Mouse (Mus musculus) embryonic fibroblast, embryonic 13.5 days (primary cell): ENCODE results near the gene Hacd2. TPM values are rescaled to one million over a fixed set of nuclear protein-coding genes. Genes with fewer than 3 reads are reported as not detected.
A peak's percentile ranks its signal among the peaks of the same experiment; 100 is the strongest.

Source experiments
- H3K27ac ChIP-seq: 2 replicates; pipeline ENCODE4 v1.5.1; 2012; ENCODE audit warnings: low read length, control low read depth, inconsistent platforms; ENCODE audit not compliant: insufficient read depth
- H3K4me1 ChIP-seq: 2 replicates; pipeline ENCODE4 v1.6.1; 2011; ENCODE audit warnings: low read length; ENCODE audit not compliant: control insufficient read depth, insufficient read depth
- H3K4me3 ChIP-seq: 2 replicates; pipeline ENCODE4 v1.5.1; 2011; ENCODE audit warnings: mild to moderate bottlenecking, control low read depth, low read length; ENCODE audit not compliant: insufficient read depth
- CTCF ChIP-seq: IDR thresholded peaks from 2 replicates; pipeline ENCODE4 v1.5.1; 2011; ENCODE audit warnings: mild to moderate bottlenecking, control low read depth, low read length, moderate library complexity, borderline replicate concordance; ENCODE audit not compliant: insufficient read depth
- POLR2A ChIP-seq: IDR thresholded peaks from 2 replicates; pipeline ENCODE4 v1.6.1; 2011; ENCODE audit warnings: low read depth, mild to moderate bottlenecking, control low read depth, low read length, moderate library complexity
- polyA plus RNA-seq: library from polyadenylated mRNA; stranded (reverse); fragments of >200 nt; gene quantifications from 2 replicates; pipeline ENCODE4 v1.2.4, GENCODE M21; 2011; ENCODE audit warnings: low read depth; ENCODE audit not compliant: missing spikeins, insufficient read length

Gene Hacd2
- polyA plus RNA-seq, 1 experiment: 47.2 TPM

DNA sequence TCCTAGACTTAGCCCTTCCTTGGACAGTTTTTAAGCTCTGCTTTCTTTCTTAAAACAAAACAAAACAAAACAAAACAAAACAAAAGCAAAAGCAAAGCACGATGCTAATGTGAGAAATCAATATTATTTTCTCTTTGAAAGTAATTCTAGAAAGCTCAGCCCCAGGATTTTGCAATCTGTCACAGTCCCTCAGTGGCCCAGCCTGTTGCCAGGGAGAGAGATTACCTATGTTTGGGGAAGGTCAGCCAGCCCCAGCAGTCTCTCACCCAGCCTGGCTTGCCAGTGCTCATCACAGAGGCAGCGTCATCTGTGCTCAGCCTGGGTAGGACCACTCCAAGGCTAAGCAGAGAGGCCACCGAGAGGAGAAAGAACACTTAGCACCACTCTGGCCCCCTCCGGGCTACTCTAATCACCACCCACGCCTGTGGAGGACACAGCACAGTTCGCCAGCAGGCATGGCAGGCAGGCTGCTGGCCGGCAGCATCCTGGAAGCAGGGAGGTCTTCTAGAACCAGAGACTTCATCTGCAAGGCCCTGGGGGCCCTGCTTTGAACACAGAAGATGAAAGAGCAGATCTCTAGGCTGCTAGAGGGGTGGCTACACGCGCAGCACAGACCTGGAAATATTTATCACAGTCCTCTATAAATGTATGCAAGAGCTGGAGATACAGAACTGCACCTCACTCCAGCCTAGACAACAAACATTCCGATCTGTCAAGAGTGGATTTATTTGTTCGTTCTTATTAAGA lies 117.8 kb downstream of the Hacd2 start:
- no peak overlapping the region for H3K27ac ChIP-seq
- TF ChIP-seq POLR2A (no peak), CTCF (no peak)
- no peak overlapping the region for H3K4me3 ChIP-seq
- no peaks in the 10 kb centered on the region for H3K4me1 ChIP-seq

DNA sequence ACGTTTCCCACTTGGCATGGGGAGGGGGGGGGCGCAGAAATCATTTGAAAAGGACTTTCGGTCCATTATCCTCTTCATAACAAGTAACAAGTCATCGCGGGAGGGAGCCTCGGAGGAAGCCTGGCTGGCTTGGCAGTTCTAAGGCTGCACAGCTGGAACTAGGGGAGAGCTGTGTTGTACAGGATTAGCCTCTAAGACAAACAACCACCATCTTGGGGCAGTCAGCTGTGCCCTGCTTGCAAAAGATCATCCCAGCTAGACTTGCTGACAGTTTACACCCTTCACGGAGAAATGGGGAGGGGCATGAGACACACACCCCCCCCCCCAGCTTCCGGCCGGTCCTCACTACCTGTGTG lies 118.4 kb downstream of the Hacd2 start:
- Histone ChIP-seq H3K4me3 (no peak overlapping the region), H3K4me1 (no peaks in the 10 kb centered on the region), H3K27ac (no peak overlapping the region)
- TF ChIP-seq CTCF (no peak), POLR2A (no peak)

DNA sequence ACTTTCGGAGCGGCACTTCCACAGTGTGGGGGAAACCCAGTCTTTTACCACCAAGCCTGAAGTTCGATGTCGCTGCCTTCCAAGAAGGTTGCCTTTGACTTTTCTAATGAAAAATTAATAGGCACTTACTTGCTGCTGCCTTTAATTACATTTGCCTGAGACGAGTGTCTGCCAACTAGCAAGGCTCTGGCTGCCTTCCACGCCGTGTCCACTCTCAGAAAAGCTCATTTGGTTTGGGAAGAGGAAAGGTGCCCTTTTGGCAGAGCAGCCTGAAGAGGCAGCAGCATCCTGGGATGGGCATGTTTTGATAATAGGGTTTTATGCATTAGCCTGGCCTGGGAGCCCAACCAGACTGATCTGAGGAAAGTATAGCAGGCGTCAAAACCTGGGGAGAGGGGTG lies 119.6 kb downstream of the Hacd2 start:
- H3K27ac ChIP-seq: no peak overlapping the region
- TF ChIP-seq CTCF (no peak), POLR2A (no peak)
- H3K4me3 ChIP-seq: no peak overlapping the region
- no peaks in the 10 kb centered on the region for H3K4me1 ChIP-seq

DNA sequence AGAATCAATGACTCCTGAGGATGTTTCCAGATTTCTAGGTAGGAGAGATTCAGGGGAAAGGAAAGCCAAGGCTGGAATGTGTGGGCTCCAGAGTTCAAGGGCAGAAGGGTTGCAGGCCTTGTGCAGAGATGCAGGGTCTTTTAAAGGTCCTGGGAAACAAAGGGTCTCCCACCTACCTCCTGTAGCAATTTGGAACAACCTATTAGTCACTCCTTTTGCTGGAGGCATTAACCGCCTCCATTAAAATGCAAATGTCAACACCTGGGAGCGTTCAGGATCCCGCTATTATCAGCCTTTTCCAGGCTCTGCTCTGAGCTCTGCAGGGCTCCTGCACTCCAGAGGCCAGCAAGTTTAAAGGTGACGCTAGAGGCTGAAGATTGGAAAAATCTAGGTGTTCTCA lies 123.9 kb downstream of the Hacd2 start:
- TF ChIP-seq CTCF: no peak
- no peak for TF ChIP-seq POLR2A
- no peak overlapping the region for H3K4me3 ChIP-seq
- H3K27ac ChIP-seq: no peak overlapping the region
- H3K4me1 ChIP-seq: no peaks in the 10 kb centered on the region

DNA sequence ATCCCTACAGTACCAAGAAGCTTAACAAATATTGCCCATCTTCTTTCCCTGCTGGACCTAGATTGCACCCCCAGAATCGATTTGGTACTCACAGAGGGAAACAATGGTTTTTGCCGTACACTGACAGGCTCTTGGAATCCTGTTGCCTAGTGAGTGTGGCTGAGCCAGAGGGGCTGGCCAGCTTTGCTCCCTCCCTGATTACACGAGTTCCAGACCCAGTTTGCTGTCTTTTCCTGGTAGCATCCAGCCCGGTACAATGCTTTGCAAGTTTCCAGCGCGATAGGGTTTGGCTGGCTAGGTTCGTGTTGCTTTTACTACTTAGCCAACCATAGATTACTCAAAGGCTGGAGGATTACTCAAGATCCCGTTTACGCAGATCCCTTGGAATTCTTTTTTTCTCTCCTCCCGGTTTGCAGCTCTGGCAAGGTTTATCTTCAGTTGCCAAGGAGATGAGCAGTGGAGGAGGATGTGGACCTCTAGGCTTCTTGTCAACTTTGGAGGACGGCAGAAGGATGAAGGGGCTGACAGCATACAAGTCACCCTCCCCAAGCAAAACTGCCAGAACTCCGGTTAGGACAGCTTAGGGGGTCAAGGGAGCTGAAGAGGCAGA lies 131.0 kb downstream of the Hacd2 start:
- H3K4me1 ChIP-seq: no peaks in the 10 kb centered on the region

DNA sequence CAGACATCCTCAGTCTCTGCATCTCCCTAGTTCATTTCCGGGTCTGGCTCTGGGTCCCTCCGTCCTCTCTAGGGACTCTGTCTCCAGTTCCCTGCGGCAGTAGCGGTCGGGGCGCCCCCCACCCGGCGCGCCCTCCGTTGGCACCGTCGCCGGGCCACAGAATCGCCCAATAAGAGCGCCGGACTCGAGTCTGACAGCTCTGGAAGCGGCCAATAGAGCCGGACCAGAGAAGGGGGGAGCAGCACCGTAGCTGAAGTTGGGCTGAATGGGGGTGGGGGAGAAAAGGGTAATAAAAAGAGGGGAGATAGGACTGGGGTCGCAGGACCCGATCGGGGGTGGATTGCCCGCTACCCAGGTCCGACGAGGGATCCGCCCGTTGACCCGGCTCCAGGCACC lies 132.0 kb downstream of the Hacd2 start:
- H3K4me3 ChIP-seq: peak overlapping the region; percentile 49
- no peak overlapping the region for H3K27ac ChIP-seq
- TF ChIP-seq CTCF (no peak), POLR2A (no peak)
- H3K4me1 ChIP-seq: no peaks in the 10 kb centered on the region

More for the DNA sequence above, 131.0 kb downstream of the Hacd2 start:
- Histone ChIP-seq H3K27ac (no peak overlapping the region), H3K4me3 (no peak overlapping the region)
- TF ChIP-seq CTCF: no peak
- no peak for TF ChIP-seq POLR2A

DNA sequence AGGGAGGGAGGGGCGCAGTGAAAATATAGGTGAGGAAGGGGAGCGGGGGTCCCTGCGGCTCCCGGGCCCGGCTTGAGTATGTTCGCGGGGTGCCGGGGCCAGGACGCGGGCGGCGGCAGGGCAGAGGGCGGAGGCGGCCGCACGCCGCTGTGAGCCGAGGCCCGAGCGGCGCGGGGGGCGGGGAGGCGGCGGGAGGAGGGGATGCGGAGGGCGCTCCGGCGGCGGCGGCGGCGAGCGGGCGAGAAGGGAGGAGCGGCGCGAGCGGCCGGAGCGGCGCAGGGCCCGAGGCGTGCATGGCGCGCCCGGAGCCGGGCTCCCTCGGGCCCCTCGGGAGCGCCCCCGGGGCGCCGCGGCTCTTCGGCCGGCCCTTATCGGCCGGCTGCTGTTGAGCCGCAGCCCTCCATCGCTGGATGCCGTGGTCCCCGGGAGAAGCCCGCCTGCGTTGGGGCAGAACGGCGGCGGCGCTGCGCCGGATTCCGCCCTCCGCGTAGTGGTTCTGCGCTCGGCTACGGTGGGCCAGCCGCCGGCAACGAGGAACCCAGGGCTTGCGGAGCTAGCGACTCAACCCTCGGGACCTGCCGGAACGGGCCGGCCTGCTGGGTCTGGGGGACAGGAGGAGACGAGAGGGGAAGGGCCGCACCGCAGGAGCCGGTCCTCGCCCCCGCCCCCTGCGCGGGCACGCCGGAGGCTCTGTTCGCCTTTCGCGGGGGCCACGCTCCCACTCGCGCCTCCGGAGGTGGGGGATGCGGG lies 132.6 kb downstream of the Hacd2 start, which contains the start of gene Adcy5:
Gene Adcy5, plus strand, starts transcription at position 237 of the 750 bp plus-strand sequence.
- Histone ChIP-seq H3K27ac (no peak within 1 kb of the TSS), H3K4me3 (peak within 1 kb of the TSS; percentile 49)
- no peak for TF ChIP-seq POLR2A
- TF ChIP-seq CTCF: no peak

DNA sequence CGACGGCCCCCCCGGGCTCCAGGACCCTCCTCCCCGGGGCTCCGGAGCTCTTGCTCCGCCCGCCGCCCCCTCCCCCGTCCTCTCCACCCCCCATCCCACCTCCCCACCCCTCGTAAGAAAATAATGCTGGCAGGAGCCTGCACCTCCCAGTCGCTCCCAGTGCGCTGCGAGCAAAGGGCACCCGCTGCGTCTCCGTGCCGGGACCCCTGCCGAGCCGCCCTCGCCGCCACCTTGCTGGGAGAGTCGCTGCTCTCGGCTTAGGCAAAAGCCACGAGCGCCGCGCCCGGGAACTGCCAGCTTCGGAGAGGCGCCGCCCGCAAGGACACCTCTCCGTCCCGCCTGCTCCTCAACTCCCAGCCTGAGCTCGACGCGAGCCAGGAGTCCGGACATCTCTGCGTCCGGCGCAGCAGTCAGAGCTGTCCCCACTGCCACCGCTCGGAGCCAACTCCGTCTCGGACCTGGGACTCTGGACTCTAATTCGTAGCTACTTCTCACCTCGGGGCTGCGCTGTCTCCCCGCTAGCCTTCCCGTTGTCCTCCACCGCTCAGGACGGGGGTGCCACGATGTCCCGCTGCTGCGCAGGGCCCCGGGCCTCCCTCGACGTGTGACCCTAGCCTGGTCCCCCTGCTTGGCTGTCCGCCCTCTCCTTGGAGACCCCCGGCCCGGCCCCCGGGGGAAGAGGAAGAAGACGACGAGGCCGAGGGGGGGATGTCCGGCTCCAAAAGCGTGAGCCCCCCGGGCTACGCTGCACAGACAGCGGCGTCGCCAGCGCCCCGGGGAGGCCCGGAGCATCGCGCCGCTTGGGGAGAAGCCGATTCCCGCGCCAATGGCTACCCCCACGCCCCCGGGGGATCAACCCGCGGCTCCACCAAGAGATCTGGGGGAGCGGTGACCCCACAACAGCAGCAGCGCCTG lies 133.4 kb downstream of the Hacd2 start:
- H3K4me3 ChIP-seq: peak overlapping the region; percentile 28; the same call in 1 of the 2 replicates
- H3K4me1 ChIP-seq: no peaks in the 10 kb centered on the region
- TF ChIP-seq POLR2A (no peak), CTCF (0 out of 2 replicates have a peak, but pooled peaks have one; percentile 10)
- no peak overlapping the region for H3K27ac ChIP-seq

More for the DNA sequence above, 132.6 kb downstream of the Hacd2 start, which contains the start of gene Adcy5:
- H3K4me1 ChIP-seq: no peaks in the 10 kb centered on the region

DNA sequence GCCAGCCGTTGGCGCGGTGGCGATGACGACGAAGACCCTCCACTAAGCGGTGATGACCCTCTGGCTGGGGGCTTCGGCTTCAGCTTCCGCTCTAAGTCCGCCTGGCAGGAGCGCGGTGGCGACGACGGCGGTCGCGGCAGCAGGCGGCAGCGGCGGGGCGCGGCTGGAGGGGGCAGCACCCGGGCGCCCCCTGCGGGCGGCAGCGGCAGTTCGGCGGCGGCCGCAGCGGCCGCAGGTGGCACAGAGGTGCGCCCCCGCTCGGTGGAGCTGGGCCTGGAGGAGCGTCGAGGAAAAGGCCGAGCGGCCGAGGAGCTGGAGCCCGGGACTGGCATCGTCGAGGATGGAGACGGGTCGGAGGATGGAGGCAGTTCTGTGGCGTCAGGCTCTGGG lies 134.1 kb downstream of the Hacd2 start:
- H3K4me3 ChIP-seq: no peak overlapping the region
- TF ChIP-seq CTCF (0 out of 2 replicates have a peak, but pooled peaks have one; percentile 33), POLR2A (no peak)
- H3K27ac ChIP-seq: no peak overlapping the region
- no peaks in the 10 kb centered on the region for H3K4me1 ChIP-seq

DNA sequence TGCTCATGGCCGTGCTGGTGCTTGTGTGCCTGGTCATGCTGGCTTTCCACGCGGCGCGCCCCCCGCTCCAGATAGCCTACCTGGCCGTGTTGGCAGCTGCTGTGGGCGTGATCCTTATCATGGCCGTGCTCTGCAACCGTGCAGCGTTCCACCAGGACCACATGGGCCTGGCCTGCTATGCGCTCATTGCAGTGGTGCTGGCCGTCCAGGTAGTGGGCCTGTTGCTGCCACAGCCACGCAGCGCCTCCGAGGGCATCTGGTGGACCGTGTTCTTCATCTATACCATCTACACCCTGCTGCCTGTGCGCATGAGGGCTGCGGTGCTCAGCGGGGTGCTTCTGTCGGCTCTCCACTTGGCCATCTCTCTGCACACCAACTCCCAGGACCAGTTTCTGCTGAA lies 134.6 kb downstream of the Hacd2 start:
- no peak overlapping the region for H3K4me3 ChIP-seq
- TF ChIP-seq CTCF (no peak), POLR2A (no peak)
- H3K4me1 ChIP-seq: no peaks in the 10 kb centered on the region

More for the DNA sequence above, 134.6 kb downstream of the Hacd2 start:
- no peak overlapping the region for H3K27ac ChIP-seq

Other genes with a start within 250 kb of the Hacd2 start
- 1.3 and 2.4 TPM in 2 replicates for gene Adcy5, start 132.4 kb downstream of the Hacd2 start, polyA plus RNA-seq